Mouse (Mus musculus): ENCODE measurements around the gene Mtch2. TPM values are rescaled to one million over a fixed set of nuclear protein-coding genes. Genes with fewer than 3 reads are reported as not detected.
"Not testable (repeated sequence)": the region's sequence is repeated elsewhere in the genome, so short reads cannot be mapped to it uniquely, and the experiment has no call there.

The Mtch2 gene
- total RNA-seq, 4 experiments from 2014 or later = 115 to 131 (median 120) TPM

GRCm38 (mm10) chr2:90861486-90861885, 14.5 kb downstream of the Mtch2 start:
- no peak for DNase-seq (ENCODE audit: low spot score in 2 of 2)

GRCm38 (mm10) chr2:90864184-90864583, 17.2 kb downstream of the Mtch2 start:
- DNase-seq (ENCODE audit: low spot score in 2 of 2) = no peak

GRCm38 (mm10) chr2:90866524-90866923, 19.6 kb downstream of the Mtch2 start:
- peak; percentile 77 to 88 for DNase-seq (ENCODE audit: low spot score in 2 of 2)

GRCm38 (mm10) chr2:90870136-90870601, 23.2 kb downstream of the Mtch2 start:
- peak in 1 of 2 experiments; percentile 72 for DNase-seq (ENCODE audit: low spot score in 2 of 2)

GRCm38 (mm10) chr2:90871180-90871961, 24.4 kb downstream of the Mtch2 start:
- no peak for DNase-seq (ENCODE audit: low spot score in 2 of 2)

GRCm38 (mm10) chr2:90874025-90874424, 27.1 kb downstream of the Mtch2 start:
- DNase-seq (ENCODE audit: low spot score in 2 of 2) = no peak

GRCm38 (mm10) chr2:90875239-90875638, 28.3 kb downstream of the Mtch2 start:
- no peak for DNase-seq (ENCODE audit: low spot score in 2 of 2)

GRCm38 (mm10) chr2:90877584-90878259, 30.8 kb downstream of the Mtch2 start:
- no peak for DNase-seq (ENCODE audit: low spot score in 2 of 2)

- DNase-seq (ENCODE audit: low spot score in 2 of 2) = no peak
Measured at GRCm38 (mm10) chr2:90879419-90879818, 32.5 kb downstream of the Mtch2 start.

- DNase-seq (ENCODE audit: low spot score in 2 of 2) = no peak
Measured at GRCm38 (mm10) chr2:90880144-90880785, 33.3 kb downstream of the Mtch2 start.

GRCm38 (mm10) chr2:90881824-90882223, 34.9 kb downstream of the Mtch2 start:
- DNase-seq (ENCODE audit: low spot score in 2 of 2) = no peak

GRCm38 (mm10) chr2:90885218-90886041, 38.5 kb downstream of the Mtch2 start, which contains the start of gene C1qtnf4:
Gene C1qtnf4 (plus strand): TSS chr2:90885860.
- DNase-seq (ENCODE audit: low spot score in 2 of 2) = no peak

GRCm38 (mm10) chr2:90886436-90886835, 39.5 kb downstream of the Mtch2 start:
- no peak for DNase-seq (ENCODE audit: low spot score in 2 of 2)

- no peak for DNase-seq (ENCODE audit: low spot score in 2 of 2)
Measured at GRCm38 (mm10) chr2:90887627-90888026, 40.7 kb downstream of the Mtch2 start.

- DNase-seq (ENCODE audit: low spot score in 2 of 2) = no peak
Measured at GRCm38 (mm10) chr2:90889550-90890548, 42.9 kb downstream of the Mtch2 start.

GRCm38 (mm10) chr2:90893673-90894298, 46.8 kb downstream of the Mtch2 start:
- no peak for DNase-seq (ENCODE audit: low spot score in 2 of 2)

- DNase-seq (ENCODE audit: low spot score in 2 of 2) = not testable (repeated sequence)
Measured at GRCm38 (mm10) chr2:90894299-90894677, 47.3 kb downstream of the Mtch2 start.

- no peak for DNase-seq (ENCODE audit: low spot score in 2 of 2)
Measured at GRCm38 (mm10) chr2:90903398-90903797, 56.4 kb downstream of the Mtch2 start.

GRCm38 (mm10) chr2:90904076-90904855, 57.3 kb downstream of the Mtch2 start, which contains the start of the genes Kbtbd4 and Ndufs3:
Gene Kbtbd4 (plus strand): TSS chr2:90904740.
Gene Ndufs3 (minus strand): TSS chr2:90904827.
- DNase-seq (ENCODE audit: low spot score in 2 of 2) = peak; percentile 75 to 86
